Mouse (Mus musculus): Measurements from ENCODE around the gene Capg. TPM values are rescaled to one million over a fixed set of nuclear protein-coding genes. Genes with fewer than 3 reads are reported as not detected.

Gene Capg
- polyA plus RNA-seq, 1 experiment from 2014 or later = 5.4 TPM

DNA sequence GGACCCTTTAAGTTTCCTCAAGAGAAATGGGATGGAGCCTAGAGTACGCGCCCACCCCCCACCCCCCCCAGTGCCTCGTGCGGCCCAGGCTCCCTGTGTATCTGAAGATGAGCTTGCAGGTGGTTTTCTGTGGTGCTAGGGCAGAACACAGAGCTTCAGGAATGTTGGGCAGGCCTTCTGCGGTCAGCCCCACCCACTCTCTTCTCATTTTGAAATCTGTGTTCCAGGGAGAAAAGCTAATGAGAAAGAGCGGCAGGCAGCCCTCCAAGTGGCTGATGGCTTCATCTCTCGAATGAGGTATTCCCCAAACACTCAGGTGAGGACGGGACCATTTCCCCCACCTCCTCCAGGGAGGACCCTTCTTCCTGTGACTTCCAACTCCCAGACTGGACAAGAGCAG is 16.6 kb downstream of the Capg start:
- ATAC-seq (ENCODE audit: low FRiP score) = no peak
- H3K4me2 ChIP-seq = no peak overlapping the region
- no peak overlapping the region for H3K27ac ChIP-seq
- no peak overlapping the region for H3K4me3 ChIP-seq (replicated peaks)
- H3K36me3 ChIP-seq (replicated peaks) = no peaks in the 10 kb centered on the region
- peaks cover 3% of the 10 kb centered on the region; the same call in 1 of the 2 replicates for H3K4me1 ChIP-seq
- H3K9me3 ChIP-seq = no peaks in the 10 kb centered on the region
- 80% methylated on average over 8 of the region's 8 CpGs for WGBS
- H3K9ac ChIP-seq = no peak overlapping the region
- no peaks in the 10 kb centered on the region for H3K27me3 ChIP-seq

DNA sequence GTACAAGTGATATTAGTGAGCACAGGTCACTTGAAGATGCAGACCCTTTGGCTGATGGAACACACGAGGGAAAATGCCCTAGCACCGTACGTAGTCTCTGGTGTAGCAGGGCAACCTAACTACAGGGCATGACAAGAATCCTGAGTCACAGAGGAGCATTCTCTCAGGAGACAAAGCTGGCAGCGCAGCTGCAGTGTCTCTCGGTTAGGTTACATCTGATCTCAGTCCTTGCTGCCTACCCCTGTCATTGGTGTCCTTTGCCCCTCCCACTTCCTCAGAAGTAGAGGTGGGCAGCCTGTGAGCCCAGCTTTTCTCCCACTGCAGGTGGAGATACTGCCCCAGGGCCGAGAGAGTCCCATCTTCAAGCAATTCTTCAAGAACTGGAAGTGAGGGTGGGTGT is 18.3 kb downstream of the Capg start:
- WGBS = 38% methylated on average over 6 of the region's 6 CpGs
- Histone ChIP-seq H3K4me2 (no peak overlapping the region), H3K9ac (no peak overlapping the region), H3K9me3 (no peaks in the 10 kb centered on the region), H3K36me3 (replicated peaks) (no peaks in the 10 kb centered on the region), H3K27me3 (no peaks in the 10 kb centered on the region), H3K4me3 (replicated peaks) (no peak overlapping the region), H3K27ac (no peak overlapping the region), H3K4me1 (peaks cover 4% of the 10 kb centered on the region; the same call in 1 of the 2 replicates)
- ATAC-seq (ENCODE audit: low FRiP score) = no peak

DNA sequence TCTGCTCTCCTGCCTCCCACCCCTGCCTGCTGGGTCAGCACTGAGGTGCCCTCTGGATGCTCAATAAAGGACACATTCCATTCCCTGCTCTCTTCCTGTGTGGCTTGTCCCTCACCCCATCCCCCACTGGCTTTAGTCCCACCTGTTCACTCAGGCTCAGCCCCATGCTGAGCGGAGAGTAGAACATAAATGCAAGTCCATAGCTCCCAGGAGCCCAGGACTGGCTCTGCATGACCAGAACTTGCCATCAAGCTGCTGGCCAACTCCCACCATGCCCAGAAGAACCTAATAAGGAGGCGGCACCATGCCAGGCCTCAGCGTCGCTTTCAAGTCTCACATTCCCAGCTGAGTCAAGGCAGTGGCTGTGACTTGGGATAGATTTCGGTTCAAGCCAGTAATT is 18.7 kb downstream of the Capg start:
- H3K27ac ChIP-seq = no peak overlapping the region
- H3K9ac ChIP-seq = no peak overlapping the region
- 80% methylated on average over 5 of the region's 5 CpGs for WGBS
- H3K36me3 ChIP-seq (replicated peaks) = no peaks in the 10 kb centered on the region
- no peaks in the 10 kb centered on the region for H3K27me3 ChIP-seq
- H3K4me3 ChIP-seq (replicated peaks) = no peak overlapping the region
- H3K9me3 ChIP-seq = no peaks in the 10 kb centered on the region
- H3K4me2 ChIP-seq = no peak overlapping the region
- ATAC-seq (ENCODE audit: low FRiP score) = no peak
- peaks cover 4% of the 10 kb centered on the region; the same call in 1 of the 2 replicates for H3K4me1 ChIP-seq

DNA sequence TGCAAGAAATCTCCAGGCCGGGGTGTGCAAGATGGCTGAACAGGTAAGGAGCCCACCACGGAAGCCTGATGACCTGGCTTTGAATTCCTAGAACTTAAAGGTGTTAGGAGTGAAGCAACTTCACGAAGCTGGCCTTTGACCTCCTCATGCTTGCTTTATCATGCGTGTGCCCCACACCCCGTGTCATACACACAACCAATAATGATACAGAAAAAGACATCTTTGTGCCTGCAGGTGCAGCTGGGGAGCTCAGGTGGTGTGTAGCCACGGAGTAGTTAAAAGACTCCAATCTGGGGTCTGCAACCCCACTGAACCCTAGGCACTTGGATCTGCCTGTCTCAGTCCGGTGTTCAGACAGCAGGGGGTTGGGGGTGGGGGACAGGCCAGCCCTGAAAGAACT is 21.3 kb downstream of the Capg start:
- 72% methylated on average over 7 of the region's 7 CpGs for WGBS

DNA sequence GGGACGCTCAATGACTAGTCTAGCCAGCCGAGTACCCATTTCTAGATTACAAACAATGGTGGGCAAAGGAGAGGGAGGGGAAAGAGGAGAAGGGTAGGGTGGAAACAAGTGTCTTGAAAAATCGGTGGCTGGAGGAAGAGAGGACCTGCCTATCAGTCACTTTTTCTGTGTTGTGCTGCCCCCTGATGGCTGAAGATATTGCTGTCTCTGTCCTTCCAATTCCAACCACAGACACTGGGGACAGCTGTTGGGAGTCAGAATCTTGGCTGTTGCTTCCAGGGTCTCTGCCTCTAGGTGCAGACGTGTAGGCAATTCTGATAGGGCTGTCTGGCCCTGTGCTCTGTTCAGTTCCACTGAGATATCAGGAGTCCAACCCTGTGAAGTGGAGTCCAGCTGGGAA is 21.9 kb downstream of the Capg start:
- H3K9me3 ChIP-seq = no peaks in the 10 kb centered on the region
- H3K27me3 ChIP-seq = no peaks in the 10 kb centered on the region
- no peak overlapping the region for H3K9ac ChIP-seq
- H3K27ac ChIP-seq = no peak overlapping the region
- no peak overlapping the region for H3K4me3 ChIP-seq (replicated peaks)
- WGBS = 2% methylated on average over 4 of the region's 4 CpGs
- H3K4me1 ChIP-seq = peaks cover 4% of the 10 kb centered on the region; the same call in 1 of the 2 replicates
- peak; percentile 88 for ATAC-seq (ENCODE audit: low FRiP score)
- 0 out of 2 replicates have a peak overlapping the region, but pooled peaks have one; percentile 9 for H3K4me2 ChIP-seq
- H3K36me3 ChIP-seq (replicated peaks) = peaks cover 6% of the 10 kb centered on the region; the same call in 1 of the 2 replicates

More for the DNA sequence above, 21.3 kb downstream of the Capg start:
- peaks cover 4% of the 10 kb centered on the region; the same call in 1 of the 2 replicates for H3K4me1 ChIP-seq
- peaks cover 6% of the 10 kb centered on the region; the same call in 1 of the 2 replicates for H3K36me3 ChIP-seq (replicated peaks)
- no peaks in the 10 kb centered on the region for H3K9me3 ChIP-seq
- peak; percentile 27; the same call in 1 of the 2 replicates for ATAC-seq (ENCODE audit: low FRiP score)
- H3K9ac ChIP-seq = no peak overlapping the region
- no peaks in the 10 kb centered on the region for H3K27me3 ChIP-seq
- H3K4me2 ChIP-seq = 0 out of 2 replicates have a peak overlapping the region, but pooled peaks have one; percentile 9
- no peak overlapping the region; the same call in 1 of the 2 replicates for H3K27ac ChIP-seq
- no peak overlapping the region for H3K4me3 ChIP-seq (replicated peaks)

DNA sequence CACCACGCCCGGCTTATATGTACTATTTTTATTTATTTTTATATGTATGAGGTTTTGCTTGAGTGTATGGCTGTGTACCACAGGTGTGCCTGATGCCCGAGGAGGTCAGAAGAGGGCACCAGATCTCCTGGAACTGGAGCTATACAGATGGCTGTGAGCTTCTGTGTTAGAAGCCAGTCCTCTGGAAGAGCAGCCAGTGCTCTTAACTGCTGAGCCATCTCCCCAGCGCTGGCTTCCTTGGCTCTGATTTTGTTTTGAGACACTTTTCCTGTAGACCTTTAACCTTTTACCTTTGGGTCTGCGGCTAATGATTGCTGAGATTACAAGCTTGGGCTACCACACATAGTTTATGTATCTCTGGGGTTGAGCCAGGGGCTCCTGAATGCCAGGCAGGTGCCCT is 23.3 kb downstream of the Capg start:
- Histone ChIP-seq H3K9me3 (no peaks in the 10 kb centered on the region), H3K27me3 (no peaks in the 10 kb centered on the region), H3K36me3 (replicated peaks) (peaks cover 6% of the 10 kb centered on the region; the same call in 1 of the 2 replicates), H3K27ac (no peak overlapping the region), H3K4me2 (no peak overlapping the region), H3K4me3 (replicated peaks) (no peak overlapping the region), H3K4me1 (peaks cover 4% of the 10 kb centered on the region; the same call in 1 of the 2 replicates), H3K9ac (no peak overlapping the region)
- ATAC-seq (ENCODE audit: low FRiP score) = no peak
- WGBS = 90% methylated on average over 5 of the region's 5 CpGs

DNA sequence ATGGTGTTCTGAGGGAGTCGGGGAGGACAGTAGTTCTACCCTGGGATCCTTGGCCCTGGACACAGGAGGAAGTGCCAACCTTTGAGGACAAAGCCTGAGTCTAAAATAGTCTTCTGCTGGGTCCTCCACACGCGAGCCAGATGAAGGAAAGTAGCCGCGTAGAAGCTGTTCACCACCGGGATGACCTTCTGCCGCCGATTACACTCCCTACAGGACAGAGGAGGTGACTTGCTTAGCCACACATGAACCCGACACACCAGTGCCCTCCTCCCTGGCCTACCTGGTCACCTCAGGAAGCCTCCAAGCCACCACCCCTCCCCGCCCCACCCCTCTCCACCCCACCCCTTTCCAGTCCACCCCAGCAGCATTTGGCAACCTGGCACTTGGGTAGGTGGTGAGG is 24.5 kb downstream of the Capg start:
- H3K4me3 ChIP-seq (replicated peaks) = no peak overlapping the region
- ATAC-seq (ENCODE audit: low FRiP score) = no peak

DNA sequence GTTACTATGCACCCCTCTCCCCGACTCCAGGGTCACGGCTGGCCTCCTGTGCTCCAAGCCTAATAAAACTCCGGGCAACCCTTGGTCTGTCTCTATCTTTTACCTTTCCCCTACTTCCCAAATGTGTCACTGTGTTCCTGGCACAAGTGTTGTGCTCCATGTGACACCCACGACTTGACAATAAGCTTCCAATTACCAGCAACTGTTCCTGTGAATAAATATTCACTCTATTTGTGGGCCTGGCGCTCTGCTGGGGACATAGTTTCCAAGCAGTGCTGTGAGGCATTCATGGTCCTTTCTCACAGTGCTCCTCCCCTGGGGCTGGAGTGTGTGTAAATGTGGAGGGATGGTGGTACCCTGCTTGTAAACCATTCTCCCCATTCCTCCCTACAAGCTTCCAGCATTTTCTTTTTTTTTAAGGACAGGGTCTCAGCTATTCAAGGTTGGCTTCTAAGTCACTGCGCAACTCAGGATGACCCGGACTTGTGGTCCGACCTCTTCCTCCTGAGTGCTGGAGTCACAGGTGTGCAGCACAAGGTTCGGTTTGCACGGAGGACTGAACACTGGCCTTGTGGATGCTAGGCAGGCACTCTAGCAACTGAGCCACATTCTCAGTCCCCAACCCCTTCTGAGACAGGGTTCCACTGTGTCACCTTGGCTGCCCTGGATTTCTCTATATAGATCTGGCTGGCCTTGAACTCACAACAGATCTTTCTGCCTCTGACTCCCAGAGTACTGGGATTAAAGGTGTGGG is 26.6 kb downstream of the Capg start:
- no peak overlapping the region for H3K4me2 ChIP-seq
- WGBS = 86% methylated on average over 10 of the region's 10 CpGs
- H3K36me3 ChIP-seq (replicated peaks) = peaks cover 6% of the 10 kb centered on the region
- H3K9ac ChIP-seq = no peak overlapping the region
- no peak overlapping the region for H3K4me3 ChIP-seq (replicated peaks)
- no peak overlapping the region for H3K27ac ChIP-seq
- no peaks in the 10 kb centered on the region for H3K27me3 ChIP-seq
- no peaks in the 10 kb centered on the region for H3K9me3 ChIP-seq
- peaks cover 1% of the 10 kb centered on the region; the same call in 1 of the 2 replicates for H3K4me1 ChIP-seq
- no peak for ATAC-seq (ENCODE audit: low FRiP score)

More for the DNA sequence above, 24.5 kb downstream of the Capg start:
- H3K4me2 ChIP-seq = no peak overlapping the region
- H3K36me3 ChIP-seq (replicated peaks) = peaks cover 6% of the 10 kb centered on the region
- H3K9me3 ChIP-seq = no peaks in the 10 kb centered on the region
- 93% methylated on average over 10 of the region's 10 CpGs for WGBS
- no peak overlapping the region for H3K9ac ChIP-seq
- no peaks in the 10 kb centered on the region for H3K27me3 ChIP-seq
- peaks cover 4% of the 10 kb centered on the region; the same call in 1 of the 2 replicates for H3K4me1 ChIP-seq
- no peak overlapping the region for H3K27ac ChIP-seq

DNA sequence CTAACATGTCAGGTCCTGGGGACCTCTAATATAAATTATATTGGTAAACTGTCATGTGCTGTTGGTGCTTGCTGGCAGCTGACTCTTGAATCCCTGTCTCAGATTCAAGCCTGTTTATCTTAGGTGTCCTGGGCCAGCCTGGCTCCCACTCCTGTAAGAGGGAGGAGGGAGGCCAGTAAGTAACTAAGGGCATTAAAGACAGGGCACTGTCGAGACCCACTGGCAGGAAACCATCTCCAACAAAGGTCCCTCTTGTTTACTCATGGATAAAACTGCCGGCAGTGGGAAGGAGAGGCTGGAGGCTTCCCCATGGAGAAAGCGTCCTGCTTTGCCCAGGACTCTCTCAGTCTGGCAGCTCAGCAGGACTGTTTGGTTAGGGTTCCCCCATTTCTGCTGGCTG is 27.6 kb downstream of the Capg start:
- Histone ChIP-seq H3K4me3 (replicated peaks) (no peak overlapping the region), H3K4me2 (no peak overlapping the region), H3K27me3 (no peaks in the 10 kb centered on the region), H3K27ac (no peak overlapping the region), H3K9me3 (no peaks in the 10 kb centered on the region), H3K36me3 (replicated peaks) (peaks cover 7% of the 10 kb centered on the region), H3K9ac (no peak overlapping the region), H3K4me1 (no peaks in the 10 kb centered on the region)
- WGBS = 55% methylated on average over 3 of the region's 3 CpGs
- no peak for ATAC-seq (ENCODE audit: low FRiP score)

DNA sequence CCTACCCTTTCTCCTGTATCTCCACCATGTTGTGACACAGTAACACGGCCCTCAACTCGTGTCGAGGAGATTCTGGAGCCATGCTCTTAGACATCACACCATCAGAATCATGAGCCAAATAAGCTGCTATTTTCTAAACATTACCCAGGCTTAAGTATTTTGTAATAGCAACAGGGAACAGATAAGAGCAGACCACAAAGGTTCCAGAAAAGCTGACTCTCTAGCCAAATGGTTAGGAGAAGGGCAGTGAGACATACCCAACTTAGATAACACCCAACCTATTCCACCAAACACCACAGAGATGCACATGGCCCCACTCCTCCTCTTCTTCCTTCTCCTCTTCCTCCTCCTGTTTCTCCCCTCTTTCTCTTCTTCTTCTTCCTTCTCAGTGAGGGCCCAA is 31.9 kb downstream of the Capg start:
- ATAC-seq (ENCODE audit: low FRiP score) = no peak

DNA sequence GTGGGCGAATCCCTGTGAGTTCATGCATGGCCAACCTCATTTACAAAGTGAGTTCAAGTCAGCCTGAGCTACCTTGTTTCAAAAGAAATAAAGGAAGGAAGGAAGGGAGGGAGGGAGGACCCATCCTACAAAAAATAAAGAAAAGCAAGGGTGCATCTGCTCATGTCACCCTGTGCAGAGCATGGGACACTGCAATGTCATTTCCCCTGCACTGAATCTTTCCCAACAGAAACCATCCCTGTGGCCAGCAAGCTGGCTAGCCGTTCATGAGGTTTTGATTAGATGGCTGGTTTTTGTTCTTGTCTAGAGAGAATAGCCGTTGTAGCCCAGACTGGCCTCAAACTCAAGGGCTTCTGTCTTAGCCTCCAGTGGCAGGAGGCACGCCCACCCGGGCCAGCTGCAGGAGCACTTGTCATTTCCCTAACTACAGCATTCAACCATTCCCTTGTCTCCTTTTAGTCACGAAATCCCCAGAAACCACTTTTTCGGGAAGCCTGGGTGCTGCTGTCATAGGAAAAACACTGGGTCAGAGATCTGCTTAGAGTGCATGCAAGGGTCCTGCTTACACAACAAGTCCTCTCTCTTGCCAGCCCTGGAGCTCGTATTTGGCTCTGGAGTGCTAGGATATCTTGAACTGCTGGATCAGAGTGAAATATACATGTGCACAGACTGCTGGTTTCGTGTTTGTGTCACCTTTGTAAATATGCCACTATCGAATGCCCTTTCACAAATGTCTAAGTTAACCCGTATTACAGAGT is 37.6 kb downstream of the Capg start:
- H3K4me3 ChIP-seq (replicated peaks) = no peak overlapping the region
- H3K9ac ChIP-seq = no peak overlapping the region
- no peaks in the 10 kb centered on the region for H3K27me3 ChIP-seq
- ATAC-seq (ENCODE audit: low FRiP score) = no peak
- H3K27ac ChIP-seq = no peak overlapping the region
- H3K36me3 ChIP-seq (replicated peaks) = peaks cover 15% of the 10 kb centered on the region; the same call in 1 of the 2 replicates
- H3K9me3 ChIP-seq = no peaks in the 10 kb centered on the region
- no peak overlapping the region for H3K4me2 ChIP-seq
- 72% methylated on average over 11 of the region's 11 CpGs for WGBS
- no peaks in the 10 kb centered on the region for H3K4me1 ChIP-seq

More for the DNA sequence above, 31.9 kb downstream of the Capg start:
- WGBS = 93% methylated on average over 3 of the region's 3 CpGs
- Histone ChIP-seq H3K4me2 (no peak overlapping the region), H3K27ac (no peak overlapping the region), H3K9me3 (no peaks in the 10 kb centered on the region), H3K4me3 (replicated peaks) (no peak overlapping the region), H3K27me3 (no peaks in the 10 kb centered on the region), H3K4me1 (no peaks in the 10 kb centered on the region), H3K9ac (no peak overlapping the region), H3K36me3 (replicated peaks) (peaks cover 12% of the 10 kb centered on the region)

DNA sequence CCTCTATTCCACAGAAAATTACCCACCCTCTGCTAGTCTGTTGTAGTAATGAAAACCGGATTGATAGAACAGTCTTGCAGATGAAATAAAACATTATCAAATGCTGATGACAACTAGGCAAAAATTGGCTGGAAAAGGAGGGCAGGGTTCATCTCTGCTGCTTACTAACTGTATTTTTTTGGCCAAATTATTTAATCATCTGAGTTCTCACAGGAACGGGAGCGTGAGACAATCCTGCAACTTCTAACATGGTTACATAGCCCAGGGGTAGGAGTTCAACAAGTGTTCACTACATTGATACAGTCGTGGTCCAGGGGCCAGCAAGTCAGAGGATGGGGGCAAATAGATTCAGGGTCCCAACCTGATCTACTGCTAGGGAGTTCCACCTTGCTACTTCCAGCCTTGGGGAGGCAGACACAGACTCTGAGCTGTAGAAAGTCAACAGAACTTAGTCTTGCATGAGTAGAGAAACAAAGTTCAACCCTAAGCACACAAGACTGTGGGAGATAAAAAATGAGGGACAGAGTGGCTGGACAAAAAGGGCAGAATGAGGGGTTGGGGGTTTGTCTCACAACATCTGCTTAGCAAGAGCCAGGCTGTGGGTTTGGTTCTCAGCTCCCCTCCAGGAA is 39.1 kb downstream of the Capg start:
- H3K9me3 ChIP-seq = no peaks in the 10 kb centered on the region
- no peak overlapping the region for H3K4me3 ChIP-seq (replicated peaks)
- H3K36me3 ChIP-seq (replicated peaks) = peaks cover 11% of the 10 kb centered on the region; the same call in 1 of the 2 replicates
- 88% methylated on average over 4 of the region's 4 CpGs for WGBS
- no peak overlapping the region for H3K27ac ChIP-seq
- H3K4me1 ChIP-seq = no peaks in the 10 kb centered on the region
- H3K4me2 ChIP-seq = no peak overlapping the region
- H3K27me3 ChIP-seq = no peaks in the 10 kb centered on the region
- no peak for ATAC-seq (ENCODE audit: low FRiP score)
- no peak overlapping the region for H3K9ac ChIP-seq
